Mouse (Mus musculus): ENCODE measurements around the gene Arpc5. TPM values are rescaled to one million over a fixed set of nuclear protein-coding genes. Genes with fewer than 3 reads are reported as not detected.
A peak's percentile ranks its signal among the peaks of the same experiment; 100 is the strongest.

Arpc5 gene
- total RNA-seq, 2 experiments from 2014 or later: 9.4 to 11.5 TPM

- Histone ChIP-seq H3K4me3 (peak overlapping the region; percentile 46), H3K27ac (peak overlapping the region; percentile 49)
- DNase-seq: no peak
- intact Hi-C loops (cut with DNase I): no loop called here
- TF ChIP-seq CTCF (IDR thresholded peaks at IDR 0.05): no peak
Measured at GRCm38 (mm10) chr1:152807619-152808391, 41.5 kb downstream of the Arpc5 start.

GRCm38 (mm10) chr1:152808392-152808680 lies 42.0 kb downstream of the Arpc5 start:
- TF ChIP-seq CTCF (IDR thresholded peaks at IDR 0.05): no peak
- DNase-seq: no peak
- intact Hi-C loops (cut with DNase I): no loop called here
- Histone ChIP-seq H3K4me3 (peak overlapping the region; percentile 46), H3K27ac (peak overlapping the region; percentile 49)

GRCm38 (mm10) chr1:152809541-152810252 lies 43.4 kb downstream of the Arpc5 start:
- intact Hi-C loops (cut with DNase I): no loop called here
- no peak for TF ChIP-seq CTCF (IDR thresholded peaks at IDR 0.05)
- H3K4me3 ChIP-seq: no peak overlapping the region
- DNase-seq: peak; percentile 47
- H3K27ac ChIP-seq: peak overlapping the region; percentile 63

- Histone ChIP-seq H3K4me3 (no peak overlapping the region), H3K27ac (no peak overlapping the region)
- intact Hi-C loops (cut with DNase I): no loop called here
- TF ChIP-seq CTCF (IDR thresholded peaks at IDR 0.05): no peak
- no peak for DNase-seq
Measured at GRCm38 (mm10) chr1:152810533-152811439, 44.4 kb downstream of the Arpc5 start.

- intact Hi-C loops (cut with DNase I): no loop called here
- H3K4me3 ChIP-seq: peak overlapping the region; percentile 50
- peak; percentile 47 for TF ChIP-seq CTCF (IDR thresholded peaks at IDR 0.05)
- peak; percentile 42 for DNase-seq
- H3K27ac ChIP-seq: peak overlapping the region; percentile 59
Measured at GRCm38 (mm10) chr1:152815265-152815701, 48.9 kb downstream of the Arpc5 start.

- no peak for TF ChIP-seq CTCF (IDR thresholded peaks at IDR 0.05)
- Histone ChIP-seq H3K4me3 (peak overlapping the region; percentile 39), H3K27ac (peak overlapping the region; percentile 80)
- intact Hi-C loops (cut with DNase I): no loop called here
- no peak for DNase-seq
Measured at GRCm38 (mm10) chr1:152817027-152817769, 50.9 kb downstream of the Arpc5 start.

- TF ChIP-seq CTCF (IDR thresholded peaks at IDR 0.05): no peak
- peak; percentile 83 for DNase-seq
- Histone ChIP-seq H3K4me3 (peak overlapping the region; percentile 39), H3K27ac (peak overlapping the region; percentile 80)
- intact Hi-C loops (cut with DNase I): no loop called here
Measured at GRCm38 (mm10) chr1:152817794-152818193, 51.5 kb downstream of the Arpc5 start.

- DNase-seq: no peak
- TF ChIP-seq CTCF (IDR thresholded peaks at IDR 0.05): no peak
- Histone ChIP-seq H3K27ac (no peak overlapping the region), H3K4me3 (no peak overlapping the region)
- intact Hi-C loops (cut with DNase I): no loop called here
Measured at GRCm38 (mm10) chr1:152819558-152819957, 53.2 kb downstream of the Arpc5 start.

GRCm38 (mm10) chr1:152820911-152821695 lies 54.8 kb downstream of the Arpc5 start:
- no peak for DNase-seq
- Histone ChIP-seq H3K4me3 (no peak overlapping the region), H3K27ac (0 out of 2 replicates have a peak overlapping the region, but pooled peaks have one; percentile 12)
- intact Hi-C loops (cut with DNase I): no loop called here
- no peak for TF ChIP-seq CTCF (IDR thresholded peaks at IDR 0.05)

- DNase-seq: no peak
- intact Hi-C loops (cut with DNase I): no loop called here
- Histone ChIP-seq H3K27ac (0 out of 2 replicates have a peak overlapping the region, but pooled peaks have one; percentile 12), H3K4me3 (no peak overlapping the region)
- TF ChIP-seq CTCF (IDR thresholded peaks at IDR 0.05): no peak
Measured at GRCm38 (mm10) chr1:152821746-152822145, 55.4 kb downstream of the Arpc5 start.

- no peak overlapping the region for H3K27ac ChIP-seq
- TF ChIP-seq CTCF (IDR thresholded peaks at IDR 0.05): no peak
- DNase-seq: no peak
- intact Hi-C loops (cut with DNase I): no loop called here
- H3K4me3 ChIP-seq: no peak overlapping the region
Measured at GRCm38 (mm10) chr1:152824206-152824605, 57.9 kb downstream of the Arpc5 start.

Other genes with a start within 250 kb of the Arpc5 start
- gene Apobec4, start 16.0 kb upstream of the Arpc5 start, total RNA-seq (2021): not detected
- gene Rgl1, start 191 bp upstream of the Arpc5 start, total RNA-seq (2021): 10 to 100 TPM in 1 of 2 experiments, 1 to 10 TPM in 1; 9.7 to 10.2 TPM
- under 1 TPM; 0.67 to 0.87 TPM for gene Ncf2, start 33.7 kb downstream of the Arpc5 start, total RNA-seq (2021)
- gene Smg7, start 136.1 kb downstream of the Arpc5 start, total RNA-seq (2021): 10 to 100 TPM; 38.7 to 40.4 TPM
- gene Nmnat2, start 188.5 kb downstream of the Arpc5 start, total RNA-seq (2021): under 1 TPM; 0.28 TPM

Measured in gastrocnemius, adult 2 months (tissue).